ENCODE assay signal across 27 mouse cellular contexts in the genomic region with DNA sequence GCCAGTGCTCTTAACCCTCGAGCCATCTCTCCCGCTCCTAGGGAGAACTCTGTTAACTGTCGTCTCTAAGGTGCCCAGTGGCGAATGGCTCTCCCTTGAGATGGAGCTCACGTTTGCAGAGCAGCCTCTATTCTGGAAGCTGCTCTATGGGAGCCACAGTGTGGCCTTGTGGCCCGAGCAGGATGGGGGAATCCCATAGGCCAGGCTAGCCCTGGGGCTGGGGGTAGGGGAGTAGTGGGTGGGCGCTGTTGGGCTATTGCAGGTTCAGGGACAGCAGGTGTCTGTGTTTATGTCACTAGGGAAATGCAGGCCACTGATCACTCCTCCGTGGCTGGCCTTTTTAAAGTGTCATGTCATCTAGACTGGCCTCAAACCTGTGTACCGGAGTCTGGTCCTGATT. TPM values are rescaled to one million over a fixed set of nuclear protein-coding genes. Genes with fewer than 3 reads are reported as not detected.
A peak's percentile ranks its signal among the peaks of the same experiment; 100 is the strongest.
DNase-seq lines count a peak whose midpoint lies in the region; ATAC-seq lines count a peak whose summit lies in the region.
"Had no signal": no experiment of that assay in that cellular context is flagged by ENCODE, and none has a peak within 500 bp of the region (broad histone marks: within the 10 kb centered on the region; RNA-seq: fewer than 3 reads in every experiment).

No protein-coding gene starts in this region.

- DNase-seq in heart, embryonic 10.5 days (ENCODE audit: low spot score) = peak; percentile 74
- no peak for DNase-seq in heart, postnatal 4 days
- no peak for DNase-seq in hindbrain, embryonic 14.5 days (ENCODE audit: low spot score)
- DNase-seq: adrenal gland, adult 2 months; adrenal gland, postnatal 25 days; cerebellum, adult 11-12 months; cerebellum, adult 8-10 months; cerebellum, postnatal 10 days; cerebellum, postnatal 36 days; embryo, embryonic 11 days; forebrain, postnatal 0 days; gastrocnemius, adult 2 months; gastrocnemius, postnatal 14 days; heart, adult 11 months; heart, postnatal 10 days; heart, postnatal 36 days; kidney, adult 2 months had no signal

- WGBS in heart, embryonic 10.5 days = 85% methylated on average over 9 of the region's 9 CpGs
- WGBS in hindbrain, embryonic 12.5 days = 84% methylated on average over 9 of the region's 9 CpGs
- WGBS in hindbrain, embryonic 14.5 days = 77% methylated on average over 9 of the region's 9 CpGs
- 87% methylated on average over 9 of the region's 9 CpGs for WGBS in embryonic facial prominence, embryonic 15.5 days
- WGBS in hindbrain, embryonic 13.5 days = 81% methylated on average over 9 of the region's 9 CpGs

- no peaks in the 10 kb centered on the region for H3K27me3 ChIP-seq in heart, embryonic 10.5 days (ENCODE audit: insufficient read depth, poor library complexity, severe bottlenecking)
- H3K27me3 ChIP-seq in hindbrain, embryonic 12.5 days = no peaks in the 10 kb centered on the region
- no peaks in the 10 kb centered on the region for H3K27me3 ChIP-seq in hindbrain, embryonic 14.5 days (ENCODE audit: control insufficient read depth, insufficient read depth, low read length)
- no peaks in the 10 kb centered on the region for H3K27me3 ChIP-seq in embryonic facial prominence, embryonic 15.5 days
- H3K27me3 ChIP-seq in hindbrain, embryonic 13.5 days = no peaks in the 10 kb centered on the region
- H3K27me3 ChIP-seq: embryonic facial prominence, embryonic 12.5 days; heart, embryonic 12.5 days; heart, embryonic 15.5 days had no signal

- no peak for ATAC-seq in hindbrain, embryonic 12.5 days (ENCODE audit: low FRiP score)
- no peak; the same call in 1 of the 2 replicates for ATAC-seq in hindbrain, embryonic 14.5 days (ENCODE audit: low FRiP score)
- peak; percentile 53; the same call in 1 of the 2 replicates for ATAC-seq in embryonic facial prominence, embryonic 15.5 days (ENCODE audit: insufficient number of reproducible peaks, low FRiP score, low TSS enrichment, low read depth)
- ATAC-seq in hindbrain, embryonic 13.5 days (ENCODE audit: low FRiP score) = no peak
- ATAC-seq: CD4-positive, CD25-positive, alpha-beta regulatory T cell, adult 4 months; forebrain, embryonic 14.5 days; forebrain, postnatal 0 days; intestine, postnatal 0 days had no signal

- no peak overlapping the region for H3K27ac ChIP-seq in heart, embryonic 10.5 days
- peak overlapping the region; percentile 60; the same call in 1 of the 2 replicates for H3K27ac ChIP-seq in hindbrain, embryonic 12.5 days
- no peak overlapping the region for H3K27ac ChIP-seq in hindbrain, embryonic 14.5 days
- no peak overlapping the region for H3K27ac ChIP-seq in embryonic facial prominence, embryonic 15.5 days (replicated peaks)
- peak overlapping the region; percentile 58 for H3K27ac ChIP-seq in hindbrain, embryonic 13.5 days
- H3K27ac ChIP-seq: embryonic facial prominence, embryonic 12.5 days; gastrocnemius, adult 2 months; heart, embryonic 15.5 days had no signal

- H3K36me3 ChIP-seq in heart, embryonic 10.5 days = peaks cover 15% of the 10 kb centered on the region; the same call in 1 of the 2 replicates
- H3K36me3 ChIP-seq in hindbrain, embryonic 12.5 days = no peaks in the 10 kb centered on the region
- H3K36me3 ChIP-seq in hindbrain, embryonic 14.5 days (replicated peaks; ENCODE audit: control insufficient read depth, insufficient read depth) = 0 out of 2 replicates have a peak, but pooled peaks cover 6% of the 10 kb centered on the region
- no peaks in the 10 kb centered on the region for H3K36me3 ChIP-seq in embryonic facial prominence, embryonic 15.5 days
- H3K36me3 ChIP-seq in hindbrain, embryonic 13.5 days = no peaks in the 10 kb centered on the region
- H3K36me3 ChIP-seq: embryonic facial prominence, embryonic 12.5 days; heart, embryonic 15.5 days had no signal

- no peak overlapping the region for H3K4me2 ChIP-seq in hindbrain, embryonic 12.5 days (replicated peaks)
- no peak overlapping the region for H3K4me2 ChIP-seq in hindbrain, embryonic 14.5 days (replicated peaks)
- no peak overlapping the region for H3K4me2 ChIP-seq in embryonic facial prominence, embryonic 15.5 days (replicated peaks)
- no peak overlapping the region for H3K4me2 ChIP-seq in hindbrain, embryonic 13.5 days
- H3K4me2 ChIP-seq: embryonic facial prominence, embryonic 12.5 days; heart, embryonic 12.5 days; heart, embryonic 15.5 days had no signal

- H3K4me3 ChIP-seq in heart, embryonic 10.5 days = no peak overlapping the region
- H3K4me3 ChIP-seq in hindbrain, embryonic 12.5 days = no peak overlapping the region
- no peak overlapping the region for H3K4me3 ChIP-seq in hindbrain, embryonic 14.5 days (replicated peaks; ENCODE audit: low read length)
- no peak overlapping the region for H3K4me3 ChIP-seq in embryonic facial prominence, embryonic 15.5 days (replicated peaks)
- H3K4me3 ChIP-seq in hindbrain, embryonic 13.5 days = no peak overlapping the region
- H3K4me3 ChIP-seq: embryonic facial prominence, embryonic 12.5 days; erythroblast, embryonic 14.5 days; gastrocnemius, adult 2 months; heart, embryonic 12.5 days; heart, embryonic 15.5 days had no signal

- no peaks in the 10 kb centered on the region for H3K9me3 ChIP-seq in heart, embryonic 10.5 days
- H3K9me3 ChIP-seq in hindbrain, embryonic 12.5 days (replicated peaks) = no peaks in the 10 kb centered on the region
- H3K9me3 ChIP-seq in hindbrain, embryonic 14.5 days (ENCODE audit: control insufficient read depth, low read length) = no peaks in the 10 kb centered on the region
- no peaks in the 10 kb centered on the region for H3K9me3 ChIP-seq in embryonic facial prominence, embryonic 15.5 days (replicated peaks)
- no peaks in the 10 kb centered on the region for H3K9me3 ChIP-seq in hindbrain, embryonic 13.5 days
- H3K9me3 ChIP-seq: embryonic facial prominence, embryonic 12.5 days; heart, embryonic 12.5 days; heart, embryonic 15.5 days had no signal

- peaks cover 10% of the 10 kb centered on the region; the same call in 1 of the 2 replicates for H3K4me1 ChIP-seq in heart, embryonic 10.5 days
- H3K4me1 ChIP-seq in hindbrain, embryonic 12.5 days = 0 out of 2 replicates have a peak, but pooled peaks cover 15% of the 10 kb centered on the region
- H3K4me1 ChIP-seq in hindbrain, embryonic 14.5 days (replicated peaks; ENCODE audit: control insufficient read depth, insufficient read depth, low read length) = peaks cover 10% of the 10 kb centered on the region; the same call in 1 of the 2 replicates
- peaks cover 3% of the 10 kb centered on the region; the same call in 1 of the 2 replicates for H3K4me1 ChIP-seq in embryonic facial prominence, embryonic 15.5 days
- peaks cover 35% of the 10 kb centered on the region for H3K4me1 ChIP-seq in hindbrain, embryonic 13.5 days (replicated peaks)
- H3K4me1 ChIP-seq: heart, embryonic 12.5 days; heart, embryonic 15.5 days had no signal

- H3K9ac ChIP-seq in hindbrain, embryonic 12.5 days = no peak overlapping the region
- no peak overlapping the region for H3K9ac ChIP-seq in hindbrain, embryonic 14.5 days
- no peak overlapping the region for H3K9ac ChIP-seq in embryonic facial prominence, embryonic 15.5 days
- 0 out of 2 replicates have a peak overlapping the region, but pooled peaks have one; percentile 3 for H3K9ac ChIP-seq in hindbrain, embryonic 13.5 days
- H3K9ac ChIP-seq: embryonic facial prominence, embryonic 12.5 days; forebrain, postnatal 0 days; heart, embryonic 12.5 days; heart, embryonic 15.5 days had no signal

RNA-seq across cellular contexts. Expression of a gene that starts 58.4 kb away (rescaled TPM):
- polyA plus RNA-seq in heart, embryonic 10.5 days (2016; fragmentation: Nextera tagmentation; extraction: Ambion mirVana) = 24.5 and 24.8 TPM in 2 replicates
- 10 to 100 TPM in 1 of 2 experiments, 1 to 10 TPM in 1; 7.9 to 10.4 TPM for total RNA-seq in heart, postnatal 4 days (2021)
- 39.7 and 43.1 TPM in 2 replicates for polyA plus RNA-seq in hindbrain, embryonic 12.5 days (2016; fragmentation: Nextera tagmentation; extraction: Ambion mirVana)
- 60.3 and 69.1 TPM in 2 replicates for polyA plus RNA-seq in hindbrain, embryonic 14.5 days (2014; fragmentation: Nextera tagmentation; extraction: Ambion mirVana)
- 13.4 and 13.8 TPM in 2 replicates for polyA plus RNA-seq in embryonic facial prominence, embryonic 15.5 days (2015; fragmentation: Nextera tagmentation; extraction: Ambion mirVana)
- 47.9 and 51.3 TPM in 2 replicates for polyA plus RNA-seq in hindbrain, embryonic 13.5 days (2015; fragmentation: Nextera tagmentation; extraction: Ambion mirVana)
- polyA plus RNA-seq: erythroblast, embryonic 14.5 days had no signal

Comparison
In these comparisons a context has a peak if more than half of its experiments do, and no peak if none do; other contexts are left out.
1. H3K27ac ChIP-seq: peak in hindbrain, embryonic 12.5 days (single experiment) and hindbrain, embryonic 13.5 days (single experiment); none in heart, embryonic 10.5 days (single experiment), hindbrain, embryonic 14.5 days (single experiment) and embryonic facial prominence, embryonic 15.5 days (single experiment).